ENCODE assay signal across 9 mouse cellular contexts in the genomic region with DNA sequence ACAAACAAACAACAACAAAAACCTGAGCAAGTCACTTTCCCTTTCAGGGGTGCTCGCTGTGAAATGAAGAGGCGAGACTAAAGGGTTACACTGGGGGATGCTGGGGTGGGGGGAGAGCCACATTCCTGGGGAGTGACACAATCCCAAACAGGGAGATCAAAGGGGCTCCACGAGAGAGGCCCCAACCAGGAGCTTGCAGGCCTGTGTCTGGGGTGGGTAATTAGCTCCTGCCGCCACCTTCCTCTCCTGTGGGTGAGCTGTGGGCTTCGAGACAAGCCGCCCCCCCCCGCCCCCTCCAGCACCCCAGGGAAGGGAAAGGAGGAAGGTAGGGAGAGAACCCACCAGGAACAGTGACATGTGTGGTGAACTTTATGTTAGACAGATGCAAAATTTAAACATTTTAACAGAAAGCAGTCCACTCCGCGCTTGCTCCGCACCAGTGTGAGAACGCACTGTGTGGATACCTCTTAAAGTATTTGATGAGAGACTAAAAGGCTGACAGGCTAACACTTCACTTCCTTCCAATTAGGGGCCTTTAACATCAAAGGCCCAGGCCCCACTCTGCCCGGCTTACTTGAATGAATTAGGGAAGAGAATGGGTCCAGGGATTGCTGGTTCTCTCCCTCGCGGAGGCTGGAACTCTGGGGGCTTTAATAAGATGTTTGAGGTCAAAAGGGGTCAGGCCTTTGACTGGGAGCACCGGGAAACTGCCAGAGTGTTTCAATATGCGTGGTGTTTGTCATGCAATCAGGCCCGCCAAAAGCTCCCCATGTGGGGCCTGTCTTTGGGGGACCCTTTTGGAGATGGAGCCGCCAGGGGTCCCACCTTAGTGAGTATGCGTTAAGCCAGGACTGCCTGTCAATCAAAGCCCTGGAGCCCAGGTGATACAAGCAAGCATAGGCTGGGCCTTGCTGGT.
DNase-seq lines count a peak whose midpoint lies in the region; ATAC-seq and TF ChIP-seq lines count a peak whose summit lies in the region.
"Had no signal": no experiment of that assay in that cellular context is flagged by ENCODE, and none has a peak within 500 bp of the region (broad histone marks: within the 10 kb centered on the region; RNA-seq: fewer than 3 reads in every experiment).

No protein-coding gene starts in this region.

- no peak overlapping the region for H3K4me3 ChIP-seq in heart, embryonic 12.5 days
- no peak overlapping the region for H3K4me3 ChIP-seq in spleen, adult 2 months (ENCODE audit: extremely low read depth, insufficient read depth, insufficient read length)
- H3K4me3 ChIP-seq in hindbrain, postnatal 0 days (ENCODE audit: low read length): no peak overlapping the region
- H3K4me3 ChIP-seq in stomach, embryonic 15.5 days (replicated peaks): no peak overlapping the region

- no peaks in the 10 kb centered on the region for H3K36me3 ChIP-seq in heart, embryonic 12.5 days
- H3K36me3 ChIP-seq in spleen, adult 2 months (ENCODE audit: control insufficient read depth, insufficient read depth, low read length): no peaks in the 10 kb centered on the region
- H3K36me3 ChIP-seq in hindbrain, postnatal 0 days (ENCODE audit: insufficient read depth, low read length): no peaks in the 10 kb centered on the region
- H3K36me3 ChIP-seq in stomach, embryonic 15.5 days: no peaks in the 10 kb centered on the region

- TF ChIP-seq CTCF in spleen, adult 2 months (IDR thresholded peaks at IDR 0.05; ENCODE audit: extremely low read depth, insufficient read depth, insufficient read length, insufficient replicate concordance): no peak
- no peak for TF ChIP-seq CTCF in hindbrain, postnatal 0 days (IDR thresholded peaks at IDR 0.05; ENCODE audit: low read depth)

- H3K4me2 ChIP-seq in heart, embryonic 12.5 days: peak overlapping the region; percentile 45
- H3K4me2 ChIP-seq in hindbrain, postnatal 0 days (ENCODE audit: low read depth, low read length): no peak overlapping the region
- peak overlapping the region; percentile 15; the same call in 1 of the 2 replicates for H3K4me2 ChIP-seq in stomach, embryonic 15.5 days

- ATAC-seq in heart, embryonic 12.5 days (ENCODE audit: insufficient number of reproducible peaks, low FRiP score): peak; percentile 57; the same call in 1 of the 2 replicates
- 0 out of 2 replicates have a peak, but pooled peaks have one; percentile 40 for ATAC-seq in hindbrain, postnatal 0 days
- peak; percentile 56 for ATAC-seq in stomach, embryonic 15.5 days (ENCODE audit: insufficient read depth, low FRiP score, low read depth)

- no peak for TF ChIP-seq POLR2A in spleen, adult 2 months (IDR thresholded peaks at IDR 0.05; ENCODE audit: low read depth, low read length)

- DNase-seq in heart, adult 11 months: no peak
- DNase-seq in spleen, adult 2 months (ENCODE audit: low read depth in 1 of 2, low spot score in 2 of 2): no peak
- no peak for DNase-seq in spleen, adult 12 weeks (ENCODE audit: low spot score)
- no peak for DNase-seq in hindbrain, postnatal 0 days (ENCODE audit: low spot score)
- no peak for DNase-seq in ovary, adult 18-20 months (ENCODE audit: low spot score)
- DNase-seq in spleen, postnatal 14 days (ENCODE audit: low spot score in 2 of 2): no peak
- DNase-seq: left cerebral cortex, postnatal 4 days had no signal

- H3K4me1 ChIP-seq in heart, embryonic 12.5 days (replicated peaks): peaks cover 28% of the 10 kb centered on the region
- H3K4me1 ChIP-seq in spleen, adult 2 months (ENCODE audit: control insufficient read depth, insufficient read depth, insufficient read length): peaks cover 17% of the 10 kb centered on the region; the same call in 1 of the 2 replicates
- H3K4me1 ChIP-seq in hindbrain, postnatal 0 days (ENCODE audit: insufficient read depth, low read length): 0 out of 2 replicates have a peak, but pooled peaks cover 4% of the 10 kb centered on the region
- peaks cover 9% of the 10 kb centered on the region; the same call in 1 of the 2 replicates for H3K4me1 ChIP-seq in stomach, embryonic 15.5 days

- 23% methylated on average over 19 of the region's 19 CpGs for WGBS in heart, embryonic 12.5 days
- 71% methylated on average over 19 of the region's 19 CpGs for WGBS in spleen, adult 2 months
- 28% methylated on average over 19 of the region's 19 CpGs for WGBS in hindbrain, postnatal 0 days
- 22% methylated on average over 19 of the region's 19 CpGs for WGBS in stomach, embryonic 15.5 days

- H3K27me3 ChIP-seq in heart, embryonic 12.5 days (replicated peaks): no peaks in the 10 kb centered on the region
- no peaks in the 10 kb centered on the region for H3K27me3 ChIP-seq in spleen, adult 2 months (ENCODE audit: control insufficient read depth, insufficient read depth, low read length)
- no peaks in the 10 kb centered on the region for H3K27me3 ChIP-seq in hindbrain, postnatal 0 days (ENCODE audit: insufficient read depth, low read length)
- no peaks in the 10 kb centered on the region for H3K27me3 ChIP-seq in stomach, embryonic 15.5 days (replicated peaks)

- no peak overlapping the region for H3K9ac ChIP-seq in heart, embryonic 12.5 days
- no peak overlapping the region for H3K9ac ChIP-seq in hindbrain, postnatal 0 days (replicated peaks; ENCODE audit: low read length)
- H3K9ac ChIP-seq in stomach, embryonic 15.5 days: no peak overlapping the region

- peak overlapping the region; percentile 44 for H3K27ac ChIP-seq in heart, embryonic 12.5 days (ENCODE audit: poor library complexity, severe bottlenecking)
- H3K27ac ChIP-seq in spleen, adult 2 months (ENCODE audit: insufficient read depth, low read length): peak overlapping the region; percentile 92
- H3K27ac ChIP-seq in hindbrain, postnatal 0 days: no peak overlapping the region
- H3K27ac ChIP-seq in stomach, embryonic 15.5 days: no peak overlapping the region

- no peaks in the 10 kb centered on the region for H3K9me3 ChIP-seq in heart, embryonic 12.5 days (replicated peaks)
- no peaks in the 10 kb centered on the region for H3K9me3 ChIP-seq in hindbrain, postnatal 0 days (ENCODE audit: low read length)
- no peaks in the 10 kb centered on the region for H3K9me3 ChIP-seq in stomach, embryonic 15.5 days

Comparison
In these comparisons a context has a peak if more than half of its experiments do, and no peak if none do; other contexts are left out.
1. H3K27ac ChIP-seq: peak in heart, embryonic 12.5 days (single experiment) and spleen, adult 2 months (single experiment); none in hindbrain, postnatal 0 days (single experiment) and stomach, embryonic 15.5 days (single experiment).
2. Peak in every context shown above with its lines, with median percentiles within 50 percentile points of each other: ATAC-seq.